Mouse (Mus musculus) kidney, adult 18-20 months (tissue): ENCODE data around the gene Dnajb12.
"Not testable (repeated sequence)": the region's sequence is repeated elsewhere in the genome, so short reads cannot be mapped to it uniquely, and the experiment has no call there.

Source experiments
- DNase-seq: peaks from one replicate; pipeline ENCODE4 v3.0.0; 2021

The Dnajb12 gene

DNA sequence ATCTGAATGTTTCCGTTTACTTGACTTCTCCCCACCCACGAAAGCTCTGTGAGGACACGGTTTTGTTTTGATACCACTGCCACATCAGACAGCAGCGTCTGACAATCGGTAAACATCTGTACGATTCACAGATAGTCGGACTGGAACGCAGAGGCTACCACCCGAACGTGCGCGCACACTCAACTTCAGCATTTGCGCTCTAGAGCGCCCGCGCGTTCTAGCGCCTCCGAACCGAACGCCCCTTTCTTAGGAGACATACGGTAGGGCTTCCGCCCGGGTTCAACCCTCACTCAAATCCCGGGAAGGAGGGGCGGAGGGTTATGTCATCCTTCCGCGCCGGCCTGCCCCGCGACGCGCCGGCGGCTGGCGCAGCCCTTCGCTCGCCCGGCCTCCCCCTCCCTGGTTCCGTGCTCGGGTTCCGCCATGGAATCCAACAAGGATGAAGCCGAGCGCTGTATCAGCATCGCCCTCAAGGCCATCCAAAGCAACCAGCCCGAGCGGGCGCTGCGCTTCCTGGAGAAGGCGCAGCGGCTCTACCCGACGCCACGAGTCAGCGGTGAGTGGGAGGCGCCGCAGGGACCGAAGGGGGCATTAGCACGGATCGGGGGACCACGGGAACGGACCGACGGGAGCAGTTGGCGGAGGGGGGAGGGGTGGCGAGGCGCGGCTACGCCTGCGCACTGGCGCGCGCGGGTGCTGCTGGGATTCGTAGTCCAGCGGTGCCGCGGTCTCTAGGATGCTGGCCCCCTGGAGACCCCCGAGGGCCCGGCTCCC lies at the start of gene Dnajb12:
Gene Dnajb12, plus strand, starts transcription at position 302 of the 774 bp plus-strand sequence.
- DNase-seq, result peak; percentile 96

DNA sequence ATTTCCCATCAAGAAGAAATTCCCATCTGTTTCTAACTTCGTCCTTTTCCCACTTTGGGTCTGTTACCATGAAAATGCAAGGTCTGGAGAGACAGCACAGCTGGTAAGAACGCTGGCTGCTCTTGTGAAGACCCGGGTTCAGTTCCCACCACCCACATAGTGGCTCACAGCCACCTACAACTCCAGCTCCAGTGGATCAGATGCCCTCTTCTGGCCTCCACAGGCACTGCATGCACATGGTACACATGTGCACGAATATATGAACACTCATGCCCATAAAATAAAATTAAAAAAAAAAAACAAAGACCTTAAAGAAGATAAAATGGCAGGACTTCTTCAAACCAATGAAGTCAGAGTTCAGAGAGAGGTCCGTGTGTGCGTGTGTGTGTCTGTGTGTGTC lies 49.5 kb upstream of the Dnajb12 start:
- no peak for DNase-seq

DNA sequence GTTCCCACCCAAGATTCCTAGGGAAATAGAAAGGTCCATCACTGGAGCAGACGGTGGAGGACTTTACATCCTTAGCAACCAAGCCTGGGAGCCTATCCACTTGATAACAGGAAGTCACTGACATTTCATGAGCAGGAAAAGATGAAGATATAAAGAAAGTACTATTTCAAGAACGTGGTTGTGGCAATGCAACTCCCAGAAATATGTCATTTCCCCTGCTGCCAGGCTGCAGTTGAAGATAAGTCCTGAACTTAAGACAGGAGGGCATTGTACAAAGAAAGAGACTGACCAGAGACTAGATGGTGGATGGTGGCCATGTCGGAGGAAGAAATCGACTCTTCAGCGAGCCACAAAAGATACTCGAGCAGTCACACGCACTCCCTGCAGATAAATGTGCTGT lies 47.4 kb upstream of the Dnajb12 start:
- DNase-seq, result no peak

DNA sequence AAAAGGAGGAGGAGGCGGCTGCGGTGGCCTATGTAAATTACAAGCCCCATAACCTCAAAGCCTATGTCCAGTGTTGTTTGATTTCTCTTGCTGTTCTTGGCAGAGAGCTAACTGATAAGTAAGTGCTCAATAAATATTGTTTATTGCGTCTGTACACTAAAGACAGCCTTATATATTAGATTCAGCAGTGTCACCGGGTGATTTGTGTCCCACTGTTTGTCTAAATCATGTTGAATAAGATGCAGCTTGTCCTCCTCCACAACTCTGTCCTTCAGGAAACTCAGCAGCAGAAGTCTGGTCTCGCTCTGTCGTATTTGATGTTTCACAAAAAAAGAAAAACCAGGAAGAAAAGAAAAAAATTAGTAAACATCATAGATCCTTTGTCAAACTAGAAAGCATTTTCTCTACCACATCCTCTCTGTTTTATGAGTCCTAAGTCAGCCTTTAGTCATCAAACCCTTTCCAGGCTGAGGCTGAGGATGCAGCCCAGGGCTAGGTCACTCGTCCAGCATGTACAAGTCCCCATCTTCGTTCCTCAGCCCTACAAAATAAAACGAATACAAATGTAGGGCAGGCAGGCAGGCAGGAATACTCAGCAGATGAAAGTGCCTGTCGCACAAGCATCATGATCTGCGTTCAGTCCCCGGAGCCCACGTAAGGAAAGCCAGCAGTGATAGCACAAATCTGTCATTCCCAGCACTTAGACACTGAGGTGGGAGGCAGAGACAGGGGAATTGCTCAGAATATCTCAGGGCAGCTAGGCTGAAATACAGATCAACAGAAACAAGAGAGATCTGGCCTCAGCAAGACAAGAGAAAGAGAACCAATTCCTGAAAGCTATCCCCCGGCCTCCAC lies 43.8 kb upstream of the Dnajb12 start:
- DNase-seq, result no peak

DNA sequence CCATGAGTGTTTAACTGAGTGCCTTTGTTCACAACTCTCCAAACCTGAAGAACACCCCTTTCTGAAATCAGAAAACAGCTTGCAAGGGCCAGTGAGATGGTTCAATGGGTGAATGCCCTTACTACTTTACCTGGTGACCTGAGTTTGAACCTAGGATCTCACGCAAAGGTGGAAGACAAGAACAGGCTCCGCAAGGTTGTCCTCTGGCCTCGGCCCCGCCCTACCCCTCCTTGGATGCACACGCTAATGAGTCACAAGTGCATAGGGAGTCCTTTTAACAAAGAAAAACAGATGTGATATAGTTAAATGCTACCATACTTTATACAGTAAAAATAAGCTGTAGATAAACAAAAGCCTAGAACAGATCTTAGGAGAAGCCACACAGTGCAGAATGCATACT lies 41.9 kb upstream of the Dnajb12 start:
- DNase-seq, result no peak

DNA sequence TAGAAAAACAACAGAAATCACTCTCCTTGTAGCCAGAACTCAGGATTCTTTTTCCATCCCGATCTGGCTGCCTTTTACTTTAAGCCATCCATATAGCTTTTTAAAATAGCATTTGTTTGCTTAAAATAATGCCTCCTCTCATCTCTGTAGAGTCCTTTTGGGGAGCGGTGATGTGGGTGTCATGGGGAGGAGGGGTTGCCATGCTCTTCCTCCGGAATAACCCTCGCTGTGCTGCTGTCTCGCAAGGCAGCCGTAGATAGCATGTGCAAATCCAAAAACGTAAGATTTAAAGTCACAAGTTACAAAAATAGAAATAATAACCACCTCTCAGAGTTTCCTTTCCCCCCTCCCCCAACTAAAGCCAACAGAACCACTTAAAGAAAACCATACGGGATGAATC lies 37.9 kb upstream of the Dnajb12 start:
- DNase-seq, result no peak

DNA sequence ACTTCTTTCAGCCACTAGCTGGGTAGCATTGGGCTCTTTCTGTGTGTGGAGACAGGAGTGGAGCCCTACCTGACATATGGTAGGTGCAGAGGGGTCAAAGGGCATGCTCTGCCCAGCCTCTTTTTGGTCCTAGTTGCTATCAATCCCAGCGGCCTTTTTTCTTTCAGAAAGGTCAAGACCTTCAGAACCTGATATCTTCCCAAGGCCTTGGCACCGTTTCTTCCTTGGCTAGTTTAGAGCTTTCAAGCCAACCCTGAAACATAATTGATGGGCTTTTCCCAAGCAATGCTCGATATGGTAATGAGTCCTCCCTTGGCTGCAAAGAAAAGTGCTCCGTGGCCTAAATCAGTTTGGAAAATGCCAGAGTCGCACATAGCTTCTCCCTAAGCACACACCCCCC lies 36.2 kb upstream of the Dnajb12 start:
- DNase-seq, result no peak

DNA sequence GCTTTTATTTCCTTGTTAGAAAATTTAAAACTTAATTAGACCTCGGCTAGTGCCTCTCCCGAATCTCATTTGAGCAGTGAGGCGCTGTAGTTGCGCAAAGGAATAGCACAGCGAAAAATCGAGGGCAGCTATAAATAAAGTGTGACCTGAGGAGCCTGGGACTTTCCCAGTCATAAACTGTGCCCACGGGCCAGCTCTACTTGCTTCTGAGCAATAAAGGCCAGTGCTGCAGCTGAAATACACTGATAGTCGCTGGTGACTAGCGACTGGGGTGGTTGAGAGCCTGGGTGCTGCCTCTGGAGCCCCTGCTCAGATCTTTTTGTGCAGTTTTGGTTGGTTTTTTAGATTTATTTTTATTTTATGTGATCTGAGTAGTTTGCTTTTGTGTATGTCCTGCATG lies 34.7 kb upstream of the Dnajb12 start:
- DNase-seq, result no peak

DNA sequence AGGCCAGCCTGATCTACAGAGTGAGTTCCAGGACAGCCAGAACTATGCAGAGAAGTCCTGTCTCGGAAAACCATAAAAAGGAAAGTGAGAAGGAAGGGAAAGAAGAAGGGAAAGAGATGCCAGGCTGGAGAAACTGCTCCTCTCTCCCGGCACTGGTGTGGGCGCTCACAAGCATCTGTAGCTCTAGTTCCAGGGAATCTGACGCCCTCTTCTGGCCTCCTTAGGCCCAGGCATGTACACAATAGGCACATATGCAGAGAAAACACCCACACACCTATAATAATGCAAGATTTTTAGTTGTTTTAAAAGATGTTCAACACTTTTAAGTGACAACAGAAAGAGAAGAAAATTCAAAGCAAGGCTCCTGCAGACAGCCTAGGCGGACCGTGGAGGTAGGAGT lies 32.9 kb upstream of the Dnajb12 start:
- no peak for DNase-seq

DNA sequence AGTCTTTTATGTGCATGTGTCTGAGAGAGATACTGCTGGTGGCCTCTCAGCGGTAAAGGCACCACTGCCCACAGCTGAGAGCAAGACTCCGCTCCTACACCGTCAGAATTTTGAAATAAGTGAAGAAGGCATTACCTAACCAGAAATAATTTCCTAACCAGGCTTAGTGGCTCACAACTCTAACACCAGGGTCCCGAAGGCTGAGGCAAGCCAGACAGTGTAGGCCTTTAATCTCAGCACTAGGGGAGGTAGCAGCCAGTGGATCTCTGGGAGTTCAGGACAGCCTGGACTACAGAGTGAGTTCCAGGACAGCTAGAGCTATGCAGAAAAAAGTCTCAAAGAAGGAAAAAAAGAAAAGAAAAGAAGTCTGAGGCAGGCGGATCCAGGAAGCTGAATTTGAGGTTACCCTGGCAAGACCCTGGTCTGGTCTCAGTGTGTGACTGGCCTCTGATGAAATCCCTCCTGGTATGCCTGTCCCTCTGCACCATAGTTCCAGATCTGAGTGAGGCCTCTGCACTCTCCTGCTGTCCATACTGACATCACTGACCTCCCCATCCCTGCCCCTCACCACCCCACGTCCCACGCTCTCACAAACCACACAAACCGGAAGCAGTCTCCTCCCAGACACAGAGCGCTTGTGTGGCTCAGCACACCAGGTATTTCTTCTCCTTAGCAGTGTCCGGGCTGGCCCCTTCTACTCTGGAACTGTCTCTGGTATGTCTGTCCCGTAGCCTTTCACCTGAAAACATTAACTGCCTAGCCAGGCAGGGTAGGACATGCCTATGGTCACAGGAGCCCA lies 31.1 kb upstream of the Dnajb12 start:
- DNase-seq, result no peak

DNA sequence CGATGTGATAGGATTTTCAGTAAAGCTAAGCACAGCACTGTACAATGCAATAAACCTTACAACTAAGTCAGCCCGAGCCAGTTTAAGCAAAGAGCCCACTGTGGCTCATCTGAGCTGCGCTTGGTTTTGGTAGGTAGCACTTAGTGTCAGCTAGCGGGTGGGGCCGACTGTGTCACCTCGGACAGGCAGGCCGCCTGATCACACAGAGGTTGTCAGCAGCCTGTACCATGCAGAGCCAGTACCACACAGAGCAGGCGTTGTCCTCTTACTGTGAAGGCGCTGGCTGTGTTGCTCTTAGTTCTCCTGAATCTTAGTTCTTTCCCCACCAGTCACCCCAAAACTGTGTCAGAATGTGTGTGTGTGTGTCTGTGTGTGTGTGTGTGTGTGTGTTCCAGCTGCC lies 30.4 kb upstream of the Dnajb12 start:
- peak; percentile 34 for DNase-seq

DNA sequence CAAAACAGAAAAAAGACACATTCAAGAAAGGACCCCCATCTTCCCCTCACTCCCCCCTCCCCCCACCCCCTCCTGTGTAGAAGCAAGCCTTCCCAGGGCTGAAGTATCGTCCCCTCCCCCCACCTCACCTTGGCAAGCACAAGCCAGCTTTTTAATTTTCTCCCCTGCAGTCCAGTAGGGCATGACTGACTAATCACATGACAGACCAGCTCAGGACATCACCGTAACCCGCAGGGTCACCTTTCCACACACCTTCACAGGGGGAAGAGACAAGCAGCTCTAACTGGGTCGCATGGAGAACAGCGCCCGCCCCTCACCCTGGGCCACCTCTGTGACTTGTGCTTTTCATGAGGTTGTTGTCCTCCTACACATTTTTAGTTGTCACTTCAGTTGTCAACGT lies 30.0 kb upstream of the Dnajb12 start:
- DNase-seq, result peak; percentile 63

DNA sequence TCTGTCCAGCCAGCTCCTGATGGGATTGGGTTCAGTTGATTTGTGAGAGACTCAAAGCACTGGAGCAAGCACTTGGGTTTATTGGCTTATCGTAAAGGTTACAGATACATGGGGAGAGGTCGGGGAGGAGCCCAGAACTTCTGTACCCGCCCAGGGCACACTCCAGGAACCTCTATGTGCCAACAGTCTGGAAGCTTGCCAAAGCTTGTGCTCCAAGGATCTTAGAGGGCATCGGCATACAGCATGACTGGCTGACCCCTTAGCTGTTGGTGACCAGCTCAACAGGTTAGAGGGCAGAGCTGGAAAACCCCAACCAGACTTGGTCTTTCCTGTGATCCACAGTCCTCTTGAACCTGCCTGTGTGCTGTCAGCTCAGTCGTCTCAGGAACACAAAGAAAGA lies 22.2 kb upstream of the Dnajb12 start:
- DNase-seq, result peak; percentile 26

DNA sequence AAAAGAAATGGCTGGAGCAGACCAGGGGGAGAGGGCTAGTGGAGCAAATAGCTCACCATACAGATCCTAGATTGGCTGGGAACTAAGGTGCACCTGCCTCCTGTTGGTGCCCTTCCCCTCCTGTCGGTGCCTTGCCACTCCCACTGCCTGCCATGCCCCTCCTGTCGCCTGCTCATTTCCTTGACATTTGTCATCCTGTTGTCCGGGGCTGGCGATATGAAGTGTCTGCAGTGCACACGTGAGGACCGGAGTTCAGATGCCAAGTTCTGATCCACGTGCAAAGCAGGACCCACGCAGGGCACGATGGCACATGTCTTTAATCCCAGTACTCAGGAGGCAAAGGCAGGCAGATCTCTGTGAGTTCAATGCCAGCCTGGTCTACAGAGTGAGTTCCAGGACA lies 18.7 kb upstream of the Dnajb12 start:
- DNase-seq, result no peak

DNA sequence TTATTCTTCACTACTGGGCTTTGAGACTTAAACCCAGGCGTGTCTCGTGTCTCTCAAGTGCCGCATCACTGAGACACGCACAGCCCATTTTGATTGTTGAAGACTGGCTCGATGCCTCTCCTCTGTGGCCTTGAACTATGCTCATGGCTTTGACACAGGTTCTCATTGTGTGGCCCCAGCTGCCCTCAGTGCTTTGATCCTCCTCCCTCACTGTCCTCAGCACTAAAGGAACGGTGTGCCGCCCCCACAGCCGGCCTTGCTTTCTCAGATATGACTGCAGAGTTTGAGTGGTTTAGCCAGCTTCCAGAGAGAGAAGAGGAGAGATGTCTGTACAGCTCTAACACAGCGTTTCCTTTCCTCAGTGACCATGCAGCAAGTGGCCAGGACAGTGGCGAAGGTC lies 18.2 kb upstream of the Dnajb12 start:
- DNase-seq, result no peak

DNA sequence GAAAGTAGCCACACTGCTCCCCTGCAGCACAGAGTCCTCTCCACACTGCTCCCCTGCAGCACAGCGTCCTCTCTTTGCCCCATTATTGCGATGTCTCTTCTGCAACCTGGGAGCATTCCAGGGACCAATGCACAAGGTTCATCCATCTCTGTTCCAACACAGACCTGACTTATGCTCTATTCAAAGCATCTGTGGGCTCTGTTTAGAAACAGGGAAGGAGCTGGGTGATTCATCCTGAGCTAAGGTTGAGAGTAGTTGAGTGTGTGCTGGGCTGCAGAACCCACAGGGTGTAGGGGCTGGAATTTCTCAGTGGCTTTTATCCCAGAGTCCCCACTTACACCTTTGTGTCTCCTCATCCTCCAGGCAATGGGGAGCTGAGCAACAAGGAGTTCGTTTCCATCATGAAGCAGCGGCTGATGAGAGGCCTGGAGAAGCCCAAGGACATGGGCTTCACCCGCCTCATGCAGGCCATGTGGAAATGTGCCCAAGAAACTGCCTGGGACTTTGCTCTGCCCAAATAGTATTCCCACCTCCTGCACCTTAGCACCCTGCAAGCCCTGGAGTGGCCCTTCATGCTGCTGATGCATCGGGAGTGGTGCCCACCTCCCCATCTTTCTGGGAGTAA lies 16.4 kb upstream of the Dnajb12 start:
- DNase-seq, result no peak

DNA sequence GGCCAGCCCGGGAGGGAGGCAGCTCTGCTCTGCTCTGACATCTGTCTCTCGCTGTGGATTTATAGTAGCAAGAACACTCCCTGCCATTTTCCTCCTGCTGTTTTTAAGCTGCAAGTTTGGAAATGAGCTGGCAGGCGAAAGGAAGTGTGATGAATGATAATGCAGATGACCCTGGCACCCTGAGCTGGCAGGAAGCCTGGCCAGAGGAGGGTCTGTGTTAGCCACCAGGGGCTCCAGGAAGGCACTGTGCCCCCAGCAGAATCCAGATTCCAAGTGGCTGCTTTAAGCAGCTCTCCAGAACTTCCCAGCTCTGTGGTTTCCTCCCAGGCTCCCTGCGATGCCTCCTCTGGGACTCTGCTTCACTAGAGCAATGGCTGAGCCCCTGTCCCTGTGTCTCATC lies 15.7 kb upstream of the Dnajb12 start:
- no peak for DNase-seq

DNA sequence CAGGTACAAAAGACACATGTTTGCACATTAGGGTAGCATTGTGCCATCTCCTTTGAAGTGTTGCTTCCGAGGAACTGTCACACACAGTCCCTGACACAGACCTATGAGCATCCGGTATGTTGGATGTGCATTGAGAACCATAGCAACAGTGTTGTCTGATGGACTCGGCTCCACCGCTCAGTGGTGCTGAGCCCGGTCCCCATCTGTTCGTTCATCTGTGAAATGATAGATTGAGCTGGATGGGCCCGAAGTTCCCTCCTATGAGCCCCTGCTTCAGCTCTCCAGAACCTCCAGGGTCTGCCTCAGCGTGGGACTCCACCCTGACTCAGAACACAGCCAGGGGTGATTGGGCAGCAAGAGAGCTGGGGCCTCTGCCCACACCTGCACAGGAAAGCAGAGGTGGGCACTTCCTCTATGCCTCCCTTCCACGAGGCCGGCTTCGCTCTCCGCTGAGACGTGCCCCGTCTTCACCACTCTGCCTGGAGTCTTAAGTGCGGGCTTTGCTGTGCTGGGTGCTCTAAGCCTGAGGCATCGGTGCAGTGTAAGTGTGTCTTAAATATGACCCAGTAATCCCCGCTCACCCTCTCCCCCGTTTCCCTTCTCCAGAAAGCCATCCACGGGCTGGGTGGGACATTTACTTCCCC lies 15.0 kb upstream of the Dnajb12 start:
- no peak for DNase-seq

DNA sequence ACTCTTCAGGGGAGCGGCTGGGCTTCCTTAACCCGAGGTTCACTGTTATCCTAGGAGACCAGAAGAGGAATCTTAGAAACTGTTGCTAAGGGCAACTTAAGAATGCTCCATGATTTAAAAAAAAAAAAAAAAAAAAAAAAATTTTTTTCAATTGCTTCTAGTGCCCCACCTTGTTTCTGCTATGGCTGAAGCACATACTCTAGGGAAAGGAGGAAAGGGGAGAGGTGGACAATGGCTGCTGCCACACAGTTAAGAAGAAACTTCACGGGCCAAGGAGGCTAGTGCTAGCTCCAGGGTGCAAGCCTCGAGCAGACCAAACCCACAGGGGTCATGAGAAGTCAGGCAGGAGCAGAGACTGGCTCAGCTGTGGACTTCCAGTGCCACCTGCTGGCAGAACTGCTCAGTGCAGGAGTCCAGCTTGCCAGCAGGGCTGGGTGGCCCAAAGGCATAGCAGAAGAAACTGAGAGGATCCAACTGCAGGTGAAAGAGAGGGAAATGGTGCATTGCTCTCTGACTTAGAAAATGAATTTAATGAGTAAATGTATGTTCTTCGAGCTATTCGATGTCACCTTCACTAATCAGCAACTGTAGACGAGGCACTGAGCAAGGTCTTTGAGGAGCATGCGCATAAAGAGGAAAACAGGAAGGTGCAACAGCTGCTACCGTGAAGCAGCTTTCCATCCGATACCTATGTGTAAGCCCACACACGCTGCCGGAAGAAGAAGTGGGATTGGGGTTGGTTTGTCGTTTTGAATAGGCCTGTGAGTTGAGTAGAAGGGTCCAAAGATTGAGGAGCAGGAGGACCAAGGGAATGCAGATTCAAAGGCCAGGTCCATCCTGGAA lies 14.3 kb upstream of the Dnajb12 start:
- DNase-seq, result peak; percentile 89

DNA sequence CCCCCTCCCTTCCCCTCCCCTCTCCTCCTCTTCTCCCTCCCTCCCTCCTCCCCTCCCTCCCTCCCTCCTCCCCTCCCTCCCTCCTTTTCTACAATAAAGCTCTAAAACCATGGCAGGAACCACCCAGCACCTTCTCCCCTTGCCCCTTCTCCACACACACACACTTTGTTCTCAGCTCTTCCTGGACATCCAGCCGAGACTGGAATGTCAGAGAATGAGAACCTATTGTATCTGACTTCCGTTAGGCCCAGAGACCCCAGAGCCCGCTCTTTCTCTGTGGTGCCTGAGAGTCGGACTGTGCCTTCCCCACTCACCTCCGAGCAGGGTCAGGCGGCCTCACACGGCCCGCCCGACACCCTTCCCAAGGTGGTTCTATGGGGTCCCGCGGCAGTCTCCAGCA lies 11.1 kb upstream of the Dnajb12 start:
- no peak for DNase-seq

DNA sequence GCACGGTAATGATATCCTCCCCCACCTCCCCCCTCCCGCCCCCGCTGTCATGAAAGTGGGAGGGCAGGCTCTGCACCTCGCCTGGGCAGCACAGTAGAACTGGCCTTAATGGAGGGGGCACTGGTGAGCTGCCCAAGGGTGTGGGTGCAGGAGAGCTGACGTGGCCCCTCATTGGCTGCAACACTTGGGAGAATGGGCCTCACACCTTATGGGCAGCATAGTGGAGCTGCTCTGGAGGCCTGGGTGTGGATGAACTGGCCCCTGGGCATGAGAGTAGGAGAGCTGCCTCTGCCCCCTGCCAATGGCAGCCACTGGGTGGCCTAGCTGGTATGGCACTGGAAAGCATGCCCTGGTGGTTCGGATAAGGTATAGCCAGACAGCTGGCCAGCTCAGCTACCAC lies 9.3 kb upstream of the Dnajb12 start:
- DNase-seq, result no peak

DNA sequence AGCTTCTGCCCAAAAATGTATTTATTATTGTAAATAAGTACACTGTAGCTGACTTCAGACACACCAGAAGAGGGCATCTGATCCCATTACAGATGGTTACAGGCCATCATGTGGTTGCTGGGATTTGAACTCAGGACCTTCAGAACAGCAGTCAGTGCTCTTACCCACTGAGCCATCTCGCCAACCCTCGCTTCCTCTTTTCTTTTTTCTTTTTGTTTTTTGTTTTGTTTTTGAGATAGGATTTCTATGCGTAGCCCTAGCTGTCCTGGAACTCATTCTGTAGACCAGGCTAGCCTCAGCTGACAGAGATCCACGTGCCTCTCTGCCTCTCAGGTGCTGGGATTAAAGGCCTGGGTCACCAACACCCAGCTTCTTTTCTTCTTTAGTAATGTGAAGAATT lies 6.7 kb upstream of the Dnajb12 start:
- not testable (repeated sequence) for DNase-seq
